Mouse (Mus musculus) C2C12 (cell line): ENCODE data around the gene Pfdn2.

ENCODE experiments used
- CEBPB ChIP-seq: IDR thresholded peaks from one replicate; pipeline ENCODE4 v1.6.1; 2011; ENCODE audit warnings: low read depth, mild to moderate bottlenecking, control low read depth, moderate library complexity
- CTCF ChIP-seq: IDR thresholded peaks from one replicate; pipeline ENCODE4 v1.5.1; 2011; ENCODE audit not compliant: control insufficient read depth, insufficient read depth, insufficient read length
- FOSL1 ChIP-seq: IDR thresholded peaks from one replicate; pipeline ENCODE4 v1.8.0; 2011; ENCODE audit warnings: mild to moderate bottlenecking, low read length; ENCODE audit not compliant: poor library complexity, insufficient read depth, severe bottlenecking
- MAX ChIP-seq: IDR thresholded peaks from one replicate; pipeline ENCODE4 v1.6.1; 2011; ENCODE audit warnings: mild to moderate bottlenecking, control low read depth
- MYOD1 ChIP-seq: IDR thresholded peaks from one replicate; pipeline ENCODE4 v1.6.1; 2011; ENCODE audit warnings: low read depth; ENCODE audit not compliant: control insufficient read depth, insufficient read length
- MYOG ChIP-seq: IDR thresholded peaks from one replicate; pipeline ENCODE4 v1.6.1; 2011; ENCODE audit not compliant: control insufficient read depth, insufficient read length; ENCODE audit errors: extremely low read depth
- USF1 ChIP-seq: IDR thresholded peaks from one replicate; pipeline ENCODE4 v1.6.1; 2011; ENCODE audit warnings: low read depth, mild to moderate bottlenecking, control low read depth, moderate library complexity

DNA sequence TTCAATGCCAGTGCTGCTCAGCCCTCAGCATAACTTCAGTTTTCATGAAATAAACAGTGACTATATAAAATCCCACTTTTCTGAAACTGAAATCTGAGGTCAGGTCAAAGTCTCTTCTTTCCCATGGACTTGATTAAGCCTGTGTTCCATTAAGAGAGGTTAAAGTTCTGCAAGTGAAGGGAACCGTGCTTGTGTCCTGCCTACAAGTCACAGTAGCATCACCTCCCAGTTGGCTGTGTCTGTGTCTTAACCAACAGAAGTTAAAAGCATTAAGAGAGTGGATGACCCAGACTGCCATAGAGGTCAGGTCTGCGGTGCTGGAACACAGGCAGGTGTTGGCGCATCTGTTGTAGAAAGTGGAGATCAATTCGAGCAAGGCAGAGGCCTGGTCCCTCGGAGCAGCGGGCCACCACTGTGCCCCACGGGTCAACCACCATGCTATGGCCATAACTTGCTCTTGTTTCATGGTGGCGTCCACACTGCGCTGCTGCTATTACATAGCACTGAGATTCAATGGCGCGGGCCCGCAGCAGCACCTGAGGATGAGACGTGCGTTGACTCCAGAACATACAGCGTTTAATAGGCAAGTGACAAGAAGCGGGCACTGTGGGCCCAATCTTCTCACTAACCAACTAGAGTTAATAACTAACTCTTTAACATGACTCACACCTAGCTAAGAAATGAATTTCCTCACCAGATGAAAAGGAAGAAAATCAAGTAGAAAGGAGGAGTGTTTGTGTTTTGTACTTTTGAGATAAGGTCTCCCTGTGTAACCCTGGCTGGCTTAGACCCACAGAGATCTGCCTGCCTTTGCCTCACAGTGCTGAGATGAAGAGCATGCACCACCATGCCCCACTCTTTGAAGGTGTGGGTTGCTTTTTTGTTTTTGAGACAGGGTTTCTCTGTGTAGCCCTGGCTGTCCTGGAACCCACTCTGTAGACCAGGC, 2.9 kb upstream of the Pfdn2 start:
- TF ChIP-seq CTCF (no peak), USF1 (no peak), CEBPB (no peak), MYOD1 (no peak), MAX (no peak), MYOG (no peak), FOSL1 (no peak)
